Mouse (Mus musculus): Measurements from ENCODE around the gene Mphosph9.
"Not testable (repeated sequence)": the region's sequence is repeated elsewhere in the genome, so short reads cannot be mapped to it uniquely, and the experiment has no call there.

The Mphosph9 gene

DNA sequence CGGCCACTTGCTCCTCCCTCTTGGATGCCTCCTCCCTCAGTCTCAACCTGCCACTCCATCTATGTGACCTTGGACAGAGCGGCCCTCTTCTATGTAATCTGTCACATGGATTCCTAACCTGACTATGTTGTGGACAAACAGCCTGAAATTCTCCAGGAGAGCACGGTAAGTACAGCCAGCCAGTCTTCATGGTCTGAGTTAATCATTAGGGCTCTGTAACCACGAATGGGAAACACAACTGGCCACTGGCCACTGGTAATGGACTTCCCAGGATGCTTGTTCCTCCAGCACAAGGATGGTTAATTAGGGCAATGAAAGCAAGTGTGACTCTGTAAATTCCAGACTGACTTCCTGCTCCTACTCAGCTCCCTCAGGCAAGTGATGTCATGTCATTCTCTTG, 91.6 kb downstream of the Mphosph9 start:
- no peak for DNase-seq (ENCODE audit: low spot score in 2 of 2)

DNA sequence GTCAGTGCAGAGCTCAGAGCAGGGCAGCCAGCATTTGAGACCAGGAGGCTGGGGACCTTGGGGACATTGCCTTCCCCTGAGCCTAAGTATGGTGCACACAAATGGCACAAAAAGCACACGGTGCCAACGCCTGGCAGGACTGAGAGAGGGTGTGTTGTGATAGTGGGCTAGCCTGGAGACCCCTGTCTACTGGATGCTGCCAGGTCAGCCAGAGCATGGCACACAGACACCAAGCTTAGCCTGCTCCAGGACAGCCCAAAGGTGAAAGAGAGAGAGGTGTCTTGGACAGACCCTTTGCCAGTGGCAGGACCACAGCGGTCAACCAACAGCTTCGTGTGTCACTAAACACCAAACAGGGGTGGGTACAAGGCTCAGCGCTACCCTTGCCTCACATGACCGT, 93.0 kb downstream of the Mphosph9 start:
- no peak for DNase-seq (ENCODE audit: low spot score in 2 of 2)

DNA sequence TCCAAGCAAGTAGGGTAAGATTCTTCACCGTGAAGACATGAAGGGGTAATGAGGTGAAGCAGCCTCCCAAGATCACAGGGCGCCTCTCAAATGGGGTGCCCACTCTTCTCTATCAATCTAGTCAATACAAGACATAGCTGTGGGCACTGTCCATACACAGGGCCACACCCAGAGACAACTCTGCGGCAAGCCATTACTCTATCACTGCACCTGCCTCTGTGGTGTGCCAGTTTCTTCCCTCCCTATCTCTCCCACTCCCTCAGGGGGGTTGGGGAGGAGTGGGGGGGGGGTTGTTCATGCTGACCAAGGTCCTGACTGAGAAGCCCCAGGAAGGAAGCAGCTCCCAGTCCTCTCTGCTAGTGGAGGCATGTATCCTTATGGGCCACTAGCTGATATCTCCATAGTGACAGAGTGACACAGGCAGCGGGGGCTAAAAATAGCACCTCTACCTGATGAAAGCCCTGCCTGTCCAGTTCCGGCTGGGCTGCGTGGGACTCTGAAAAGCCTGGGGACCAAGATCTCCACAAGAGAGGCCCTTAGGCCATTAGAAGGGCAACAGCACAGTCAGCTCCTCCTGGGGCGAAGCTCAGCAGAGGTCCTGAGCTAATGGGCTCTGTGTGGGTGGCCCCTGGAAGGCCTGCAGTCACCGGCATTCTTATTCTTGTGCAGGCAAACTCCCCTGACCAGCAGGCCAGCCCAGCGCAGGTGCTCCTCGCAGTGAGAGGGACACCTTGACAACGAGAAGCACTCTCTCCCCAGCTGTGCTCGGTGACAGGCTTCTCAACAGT, 93.7 kb downstream of the Mphosph9 start:
- DNase-seq (ENCODE audit: low spot score in 2 of 2), result no peak

DNA sequence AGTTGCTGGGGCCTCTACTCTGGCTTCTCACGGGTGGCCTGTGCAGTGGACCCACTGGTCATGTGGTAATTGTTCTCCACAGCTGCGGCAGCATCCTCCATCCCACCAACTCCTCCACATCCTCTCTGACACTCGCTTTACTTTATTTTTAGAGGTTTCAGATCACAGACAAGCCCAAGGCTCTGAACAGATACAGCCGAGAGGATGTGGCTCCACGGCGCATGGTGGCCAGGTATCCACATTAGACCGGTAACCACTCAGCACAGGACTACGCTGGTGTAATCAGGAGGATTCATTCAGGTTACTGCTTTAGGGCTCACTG, 94.7 kb downstream of the Mphosph9 start:
- DNase-seq (ENCODE audit: low spot score in 2 of 2), result no peak

DNA sequence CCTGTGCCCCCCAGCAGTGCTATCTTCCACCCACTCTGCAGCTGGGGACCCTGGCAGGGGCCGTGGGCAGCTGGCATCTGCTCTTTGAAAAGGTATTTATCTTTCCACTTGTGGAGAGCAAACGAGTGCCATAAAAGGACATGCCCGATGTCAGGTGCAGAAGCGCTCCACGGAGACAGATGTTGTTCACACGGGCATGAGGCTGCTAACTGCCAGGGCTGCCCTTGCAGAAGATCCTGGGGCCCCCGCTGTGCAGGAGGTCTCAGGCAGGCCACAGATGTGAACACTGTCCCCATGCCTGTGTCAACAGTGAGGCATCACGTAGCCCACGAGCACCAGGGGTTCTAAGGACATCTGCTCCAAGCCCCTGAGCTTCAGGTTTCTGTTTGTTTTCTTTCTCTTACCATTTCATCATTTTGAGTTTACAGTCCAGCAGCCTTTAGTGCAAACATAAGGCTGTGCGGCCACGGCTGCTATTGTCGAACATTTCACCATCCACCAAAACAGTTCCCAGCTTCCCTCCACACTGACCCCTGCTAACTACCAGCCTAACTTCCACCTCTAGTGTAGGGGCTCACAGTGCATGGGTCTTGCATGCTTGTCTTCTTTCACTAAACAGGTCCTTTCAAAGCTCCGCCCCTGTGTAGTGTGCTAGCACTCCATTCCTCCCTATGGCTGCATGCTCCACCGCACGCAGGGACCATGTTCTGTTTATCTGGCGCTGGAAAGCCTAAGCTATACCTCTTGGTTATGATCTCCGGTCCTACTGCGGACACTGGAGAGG, 95.2 kb downstream of the Mphosph9 start:
- no peak for DNase-seq (ENCODE audit: low spot score in 2 of 2)

DNA sequence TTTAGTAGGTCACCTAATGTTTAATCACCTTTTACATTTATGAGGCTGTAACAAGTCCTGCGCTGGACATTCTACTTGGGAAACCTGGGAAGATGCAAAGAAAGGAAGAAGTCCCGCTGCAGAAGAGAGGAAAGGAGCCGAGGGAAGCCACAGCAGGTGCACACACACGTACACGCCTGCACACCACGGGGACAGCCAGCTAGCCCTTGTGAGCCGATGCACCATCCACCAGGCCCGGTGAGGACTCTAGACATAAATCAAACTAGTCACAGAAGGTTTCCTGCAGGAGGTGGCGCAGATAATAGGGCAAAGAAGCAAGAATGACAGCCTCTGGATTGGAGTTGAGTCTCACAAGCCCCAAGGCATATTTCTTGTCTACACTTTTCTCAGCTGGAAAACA, 97.3 kb downstream of the Mphosph9 start:
- DNase-seq (ENCODE audit: low spot score in 2 of 2), result no peak

DNA sequence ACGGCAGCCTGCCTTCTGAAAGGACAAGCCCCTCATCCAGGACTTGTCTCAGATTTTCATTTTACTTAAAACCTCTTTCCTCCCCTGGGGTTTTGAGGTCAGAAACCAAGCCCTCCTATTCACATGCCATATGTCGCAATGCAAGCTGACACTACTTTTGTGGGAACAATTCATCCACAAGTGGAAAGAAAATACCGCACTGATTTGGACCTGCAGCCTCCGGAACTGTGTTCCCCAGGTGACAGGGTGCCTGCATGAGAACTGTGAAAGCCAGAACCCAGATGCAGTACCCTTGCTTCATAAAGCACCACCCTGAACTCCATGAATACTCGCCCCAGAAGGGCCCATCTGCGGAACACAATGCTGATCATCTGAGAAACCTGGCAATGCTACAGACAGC, 100.6 kb downstream of the Mphosph9 start:
- DNase-seq (ENCODE audit: low spot score in 2 of 2), result no peak

DNA sequence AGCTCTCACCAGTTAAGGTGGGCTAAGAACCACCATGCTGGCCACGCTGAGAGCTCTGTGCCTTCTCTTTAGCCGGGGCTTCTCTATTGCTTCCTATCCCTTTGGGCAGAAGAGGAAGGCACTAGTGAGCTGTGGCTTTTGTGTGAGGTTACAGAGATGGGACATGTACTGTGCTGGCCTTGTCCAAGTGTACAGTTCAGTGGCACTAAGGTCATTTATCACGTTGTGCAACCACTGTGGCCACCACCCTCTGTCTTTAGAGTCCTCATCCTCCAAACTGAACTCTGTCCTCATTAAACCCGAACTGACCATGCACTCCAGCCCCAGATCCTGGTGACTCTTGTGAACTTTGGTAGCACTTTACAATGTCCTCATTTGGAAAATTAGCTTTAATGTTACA, 101.3 kb downstream of the Mphosph9 start:
- no peak for DNase-seq (ENCODE audit: low spot score in 2 of 2)

DNA sequence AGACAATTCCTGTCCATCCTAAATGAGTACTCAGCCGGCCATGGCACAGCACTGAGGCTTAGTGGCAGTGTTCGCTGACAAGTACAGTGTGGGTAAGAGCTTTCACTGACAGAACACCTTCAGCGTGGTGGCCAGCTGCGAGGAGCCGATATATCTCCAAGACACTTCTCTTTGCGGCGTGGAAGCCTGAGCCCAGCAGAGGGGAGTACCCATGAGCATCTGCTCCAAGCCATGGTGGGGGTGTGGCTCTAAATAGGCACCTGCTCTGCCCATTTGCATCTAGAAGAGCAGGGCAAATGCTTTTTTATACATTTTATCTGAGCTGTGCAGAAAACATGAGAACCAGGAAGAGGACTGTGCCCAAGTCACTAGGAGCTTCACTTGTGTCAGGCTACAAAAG, 101.9 kb downstream of the Mphosph9 start:
- no peak for DNase-seq (ENCODE audit: low spot score in 2 of 2)

DNA sequence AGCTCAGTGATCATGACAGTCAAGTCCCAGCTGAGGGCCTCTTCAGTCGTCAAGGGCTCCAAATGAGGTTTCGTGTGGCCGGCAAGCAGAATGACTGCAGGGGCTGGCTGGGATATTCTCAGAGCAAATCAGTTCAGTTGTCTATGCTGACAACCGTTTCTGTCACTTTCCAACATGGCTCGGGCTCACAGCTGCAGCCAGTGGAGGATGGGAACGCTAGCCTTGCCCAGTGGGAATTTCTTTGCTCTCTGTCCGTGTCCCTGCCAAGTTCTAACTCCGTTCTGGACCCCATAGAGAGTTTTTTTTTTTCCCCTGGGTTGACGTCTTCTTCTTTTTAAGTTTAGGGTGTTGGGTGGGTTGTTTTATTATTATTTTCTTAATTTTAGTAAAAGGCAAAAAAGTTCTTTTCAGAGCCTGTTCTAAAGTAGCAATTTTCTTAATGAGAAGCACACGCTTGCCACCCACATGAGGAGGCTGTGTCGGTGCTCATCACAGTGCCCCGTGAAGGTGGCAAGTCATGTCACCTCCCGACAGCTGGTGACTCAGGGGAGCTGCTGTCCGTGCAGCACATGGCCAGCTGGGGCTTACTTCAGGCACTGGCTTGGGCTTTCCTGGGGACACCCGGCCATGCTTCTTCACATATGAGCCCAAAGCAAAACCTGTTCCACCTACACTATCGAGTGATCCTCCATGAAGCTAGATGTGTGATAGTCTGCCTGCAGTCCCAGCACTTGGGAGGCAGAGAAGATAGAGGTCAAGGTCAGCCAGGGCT, 103.3 kb downstream of the Mphosph9 start:
- no peak for DNase-seq (ENCODE audit: low spot score in 2 of 2)

DNA sequence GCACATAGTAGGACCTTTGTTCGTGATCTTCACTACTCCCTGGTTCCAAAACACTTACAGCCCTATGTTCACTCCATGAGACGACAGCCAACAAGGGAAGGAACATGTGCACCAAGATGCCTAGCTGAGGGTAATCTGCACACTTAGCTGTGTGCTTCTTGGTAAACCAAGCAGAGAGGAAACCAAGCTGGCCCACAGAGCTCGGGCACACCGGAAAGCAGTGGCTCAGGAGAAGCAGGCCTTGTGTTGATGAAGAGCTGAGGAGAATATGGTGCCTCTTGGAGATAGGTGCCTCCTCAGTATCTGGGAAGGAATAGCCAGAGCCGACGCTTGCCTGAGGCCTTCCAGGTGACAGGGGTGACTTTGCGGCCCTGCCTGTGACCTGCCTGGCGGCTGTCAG, 104.2 kb downstream of the Mphosph9 start:
- no peak for DNase-seq (ENCODE audit: low spot score in 2 of 2)

DNA sequence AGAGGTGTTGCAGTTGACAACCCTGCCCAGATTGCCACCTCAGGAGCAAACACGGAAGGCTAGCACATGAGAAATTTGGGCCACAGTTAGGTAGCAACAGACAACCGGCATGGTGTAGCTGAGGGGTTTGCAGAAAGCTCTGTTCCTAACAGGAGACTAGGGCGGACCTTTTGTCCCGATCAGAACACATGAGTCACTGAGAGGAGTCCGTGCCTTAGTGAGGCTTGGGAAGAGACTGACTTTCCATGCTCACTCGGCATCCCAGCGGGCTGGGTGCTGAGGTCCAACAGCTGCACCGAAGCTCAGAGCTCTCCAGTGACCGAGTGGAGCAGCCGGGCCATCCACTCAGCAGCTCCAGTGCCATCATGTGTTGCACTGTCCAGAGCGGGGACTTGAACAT, 105.1 kb downstream of the Mphosph9 start:
- DNase-seq (ENCODE audit: low spot score in 2 of 2), result no peak

DNA sequence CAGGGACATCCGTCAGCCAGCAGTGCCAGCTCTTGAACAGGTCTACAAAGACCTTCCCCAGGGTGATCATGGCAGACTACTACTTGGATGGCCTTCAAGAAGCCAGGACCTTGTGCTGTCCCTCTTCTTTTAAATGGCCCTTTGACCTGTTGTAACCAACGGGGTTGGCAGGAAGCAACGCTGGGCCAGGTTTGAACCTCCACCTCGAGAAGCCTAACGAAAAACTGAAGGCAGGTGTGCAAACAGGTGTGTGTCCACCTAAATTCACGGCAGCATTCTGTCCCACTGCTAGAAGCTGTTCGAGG, 106.1 kb downstream of the Mphosph9 start:
- no peak for DNase-seq (ENCODE audit: low spot score in 2 of 2)

DNA sequence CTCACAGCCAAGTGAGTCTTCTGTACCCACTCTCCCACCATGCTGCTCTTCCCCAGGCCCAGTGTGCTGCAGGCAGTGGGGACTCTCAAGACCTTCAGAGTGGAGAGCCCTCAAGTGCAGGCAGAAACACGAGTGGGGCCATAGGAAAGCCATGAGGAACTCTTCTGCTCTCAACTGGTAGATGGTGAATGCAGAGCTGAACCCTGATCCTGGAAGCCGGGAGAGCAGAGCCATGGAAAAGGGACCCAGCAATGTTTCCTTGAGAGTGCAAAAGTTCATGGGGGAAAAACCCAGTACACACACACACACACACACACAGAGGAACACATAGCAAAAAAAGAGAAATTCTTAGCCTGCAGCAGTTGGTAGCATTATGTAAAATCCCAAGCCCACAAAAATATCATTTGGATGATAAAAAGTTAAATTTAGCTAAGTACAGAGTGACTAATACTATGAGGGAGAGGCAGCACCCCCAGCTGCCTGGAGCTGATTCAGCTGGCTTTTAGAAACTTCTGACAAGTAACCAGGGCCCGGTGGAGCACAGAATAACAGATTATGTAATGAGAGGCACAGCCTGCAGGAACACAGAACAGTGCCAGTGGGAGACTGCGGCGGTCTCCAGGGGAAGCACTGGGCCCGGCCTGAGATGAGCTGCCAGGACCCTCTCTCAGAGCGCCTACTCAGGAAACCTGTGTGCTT, 106.6 kb downstream of the Mphosph9 start:
- DNase-seq (ENCODE audit: low spot score in 2 of 2), result no peak

DNA sequence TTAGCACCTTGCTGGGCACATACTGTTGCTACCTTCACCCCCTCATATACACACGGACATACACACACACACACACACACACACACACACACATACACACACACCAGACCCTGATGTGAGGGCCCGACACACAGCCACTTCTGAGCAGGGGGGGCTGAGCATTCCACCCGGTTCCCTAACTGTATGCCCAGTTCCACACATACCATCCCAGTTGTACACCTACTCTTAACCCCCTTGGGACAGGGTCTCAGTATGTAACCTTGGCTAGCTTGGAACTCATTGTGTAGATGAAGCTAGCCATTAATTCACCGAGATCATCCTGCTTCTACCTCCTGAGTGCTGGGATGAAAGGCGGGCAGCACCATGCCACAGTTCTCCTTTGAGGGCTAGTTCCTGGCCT, 107.2 kb downstream of the Mphosph9 start:
- DNase-seq (ENCODE audit: low spot score in 2 of 2), result no peak

DNA sequence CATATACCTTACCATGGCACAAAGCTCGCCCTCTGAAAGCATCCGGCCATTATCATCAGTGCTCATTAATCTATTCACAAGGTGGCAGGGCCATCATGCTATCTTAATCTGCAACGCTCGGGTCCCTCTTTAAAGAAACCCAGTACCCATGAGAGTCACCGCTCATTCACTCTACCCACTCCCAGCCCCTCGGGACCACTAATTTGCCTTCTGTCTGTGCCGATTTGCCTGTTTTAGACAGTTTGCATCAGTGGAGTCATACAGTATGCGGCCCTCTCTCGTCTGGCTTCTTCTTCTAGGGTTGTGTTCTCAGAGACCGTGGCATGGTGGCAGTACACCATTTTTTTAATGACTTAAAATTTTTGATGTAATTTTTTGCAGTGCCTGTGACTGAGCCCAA, 108.3 kb downstream of the Mphosph9 start:
- DNase-seq (ENCODE audit: low spot score in 2 of 2), result no peak

DNA sequence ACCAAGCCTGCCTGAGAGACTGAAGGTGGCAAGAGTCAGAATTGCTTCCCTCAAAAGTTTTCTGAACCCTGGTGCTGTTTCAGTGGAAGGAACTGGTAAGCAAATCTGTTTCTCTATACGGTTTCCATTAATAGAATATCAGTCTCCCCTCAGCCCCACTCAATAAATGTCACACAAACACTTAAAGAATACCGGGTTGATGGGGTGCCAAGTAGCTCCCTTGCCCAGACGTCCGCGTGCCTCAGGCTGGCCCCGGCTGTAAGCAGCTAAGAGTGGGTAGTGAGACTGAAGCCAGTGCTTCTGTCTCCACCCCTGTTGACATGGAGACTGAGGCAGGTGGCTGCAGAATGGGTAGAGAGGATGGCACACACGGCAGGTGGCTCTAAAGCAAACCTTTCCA, 108.8 kb downstream of the Mphosph9 start:
- DNase-seq (ENCODE audit: low spot score in 2 of 2), result no peak

DNA sequence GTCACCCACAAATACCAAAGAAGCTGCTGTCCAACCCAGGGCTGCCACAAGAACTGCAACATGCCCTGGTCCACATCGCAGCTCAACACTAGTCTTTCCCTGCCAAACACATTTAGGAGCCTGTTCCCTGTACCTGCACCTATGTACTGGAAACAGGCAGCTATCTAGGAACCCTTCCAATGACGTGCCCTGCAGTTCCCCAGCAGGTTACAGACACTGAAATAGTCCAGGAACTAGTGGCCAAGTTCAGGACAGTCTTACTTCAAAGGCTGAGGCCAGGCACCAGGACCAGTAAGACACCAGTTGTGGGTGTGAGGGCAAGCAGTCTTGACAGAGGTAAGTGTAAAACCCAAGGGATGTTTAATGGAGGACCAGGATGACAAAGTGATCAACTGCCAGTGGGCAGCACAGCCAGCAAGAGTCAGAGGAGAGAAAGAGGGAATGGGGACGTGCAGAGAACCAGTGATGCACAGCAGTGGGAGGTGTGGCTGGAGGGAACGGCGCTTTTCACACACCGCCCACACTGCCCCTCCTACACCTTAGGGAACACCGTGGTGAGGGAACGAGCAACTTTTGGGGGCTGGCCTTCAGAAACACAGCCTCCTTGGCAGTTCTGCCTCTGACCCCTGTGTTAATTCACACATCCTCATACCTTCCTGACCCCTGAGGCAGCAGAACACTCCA, 110.1 kb downstream of the Mphosph9 start:
- DNase-seq (ENCODE audit: low spot score in 2 of 2), result no peak

DNA sequence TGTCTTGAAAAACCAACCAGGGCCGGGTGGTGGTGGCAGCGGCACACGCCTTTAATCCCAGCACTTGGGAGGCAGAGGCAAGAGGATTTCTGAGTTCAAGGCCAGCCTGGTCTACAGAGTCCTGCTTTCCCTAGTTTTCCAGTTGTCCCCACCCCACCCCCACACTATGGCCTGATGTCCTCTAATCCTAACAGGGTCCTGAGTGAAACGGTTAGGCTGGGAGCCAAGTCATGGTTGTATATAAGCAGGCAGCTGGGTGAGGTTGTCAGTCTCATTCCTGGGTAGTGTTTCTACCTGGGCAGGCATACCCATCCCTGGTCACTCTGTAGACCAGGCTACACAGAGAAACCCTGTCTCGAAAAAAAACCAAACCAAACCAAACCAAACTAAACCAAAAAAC, 110.7 kb downstream of the Mphosph9 start:
- not testable (repeated sequence) for DNase-seq (ENCODE audit: low spot score in 2 of 2)

DNA sequence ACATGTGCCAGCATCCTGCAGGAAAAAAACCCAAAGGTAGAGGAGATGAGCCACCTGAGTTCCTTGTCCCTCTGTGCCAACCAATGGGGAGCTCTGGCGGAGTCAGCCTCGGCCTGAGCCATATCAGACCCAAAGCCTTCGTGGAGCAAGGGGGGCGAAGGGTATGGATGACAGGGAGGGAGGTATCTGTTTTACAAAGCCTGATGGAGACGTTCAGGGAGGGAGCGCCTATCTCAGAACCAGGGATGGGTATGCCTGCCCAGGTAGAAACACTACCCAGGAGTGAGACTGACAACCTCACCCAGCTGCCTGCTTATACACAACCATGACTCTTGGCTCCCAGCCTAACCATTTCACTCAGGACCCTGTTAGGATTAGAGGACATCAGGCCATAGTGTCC, 111.4 kb downstream of the Mphosph9 start:
- no peak for DNase-seq (ENCODE audit: low spot score in 2 of 2)

DNA sequence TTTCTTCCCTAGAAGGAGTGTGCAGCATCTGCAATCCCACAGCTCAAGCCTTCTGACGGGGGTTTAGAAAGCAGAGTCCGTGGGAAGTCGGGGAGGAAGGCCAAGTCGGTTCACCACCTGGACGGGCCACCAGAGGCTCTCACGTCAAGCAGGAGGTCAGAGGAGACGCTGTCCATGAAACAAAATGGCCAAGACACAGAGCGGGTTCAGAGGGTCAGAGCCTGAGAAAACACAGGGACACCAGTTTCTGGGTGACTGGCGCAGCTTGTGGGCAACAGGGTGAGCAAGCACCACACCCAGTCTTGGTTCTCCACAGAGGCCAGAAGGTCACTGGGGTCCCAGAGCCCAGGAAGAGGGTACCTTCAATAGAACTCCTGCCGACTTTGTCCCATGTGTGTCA, 112.1 kb downstream of the Mphosph9 start:
- DNase-seq (ENCODE audit: low spot score in 2 of 2), result no peak
